In the genomic region with DNA sequence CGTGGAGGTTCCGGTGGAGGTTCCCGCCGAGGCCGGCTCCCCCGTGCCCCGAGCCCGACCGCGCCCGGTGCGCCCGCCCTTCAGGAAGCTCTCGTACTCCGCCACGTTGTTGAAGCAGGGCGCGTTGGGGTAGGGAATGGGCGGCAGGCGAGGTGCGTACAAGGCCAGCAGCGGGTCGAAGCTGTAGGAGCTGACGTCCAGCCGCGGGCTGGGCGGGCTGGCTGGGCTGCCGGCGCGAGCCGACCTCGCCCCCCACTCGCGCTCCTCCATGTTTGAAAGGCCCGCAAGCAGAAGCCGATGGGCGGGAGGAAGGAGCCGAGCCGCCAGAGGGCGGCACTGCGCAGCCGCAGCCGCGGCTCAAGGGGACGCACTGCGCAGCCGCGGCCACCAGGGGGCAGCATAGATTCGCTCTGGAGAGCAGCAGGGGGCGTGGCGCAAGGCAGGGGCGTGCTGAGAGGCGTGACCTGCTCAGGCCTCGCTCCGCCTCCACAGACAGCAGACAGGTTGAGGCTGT, we compare ENCODE assay signal across 8 mouse cellular contexts. TPM values are rescaled to one million over a fixed set of nuclear protein-coding genes. Genes with fewer than 3 reads are reported as not detected.
DNase-seq lines count a peak whose midpoint lies in the region; ATAC-seq lines count a peak whose summit lies in the region.

A gene (minus strand): TSS at position 293 of the 514 bp plus-strand sequence.

- ATAC-seq in common myeloid progenitor, adult 5-6 weeks (replicated peaks; ENCODE audit: low read depth, poor library complexity, severe bottlenecking) = peak; percentile 91
- ATAC-seq in megakaryocyte progenitor cell, adult 5-6 weeks (replicated peaks; ENCODE audit: poor library complexity) = peak; percentile 94

- DNase-seq in ZHBTc4 (ENCODE audit: low read depth, low spot score) = peak; percentile 97
- DNase-seq in gastrocnemius, adult 8-10 months (ENCODE audit: low spot score in 2 of 2) = peak; percentile 95
- peak; percentile 97 for DNase-seq in induced T-regulatory cell, adult 2 months (ENCODE audit: low read depth)
- DNase-seq in left cerebral cortex, adult 9 months (ENCODE audit: low spot score in 2 of 2) = peak; percentile 86 to 97
- peak; percentile 97 for DNase-seq in right cerebral cortex, postnatal 14 days
- DNase-seq in urinary bladder, postnatal 36 days (ENCODE audit: low spot score in 2 of 2) = peak; percentile 97 to 99

RNA-seq across cellular contexts. Expression of the gene that starts here (rescaled TPM):
- 3.2 and 4.1 TPM in 2 replicates for total RNA-seq in common myeloid progenitor, adult 5-6 weeks (2017)
- total RNA-seq in gastrocnemius, adult 8-10 months (2022) = 1 to 10 TPM; 1.5 to 3.1 (median 1.8) TPM
- total RNA-seq in megakaryocyte progenitor cell, adult 5-6 weeks (2015) = 5.2 and 6.3 TPM in 2 replicates
- total RNA-seq in megakaryocyte progenitor cell, adult 5-6 weeks (2017) = 3.1 and 4.2 TPM in 2 replicates

Comparison
In these comparisons a context has a peak if more than half of its experiments do, and no peak if none do; other contexts are left out.
1. Peak in every context shown above with its lines: DNase-seq and ATAC-seq.